Mouse (Mus musculus): ENCODE data around the gene Fnip2.
A peak's percentile ranks its signal among the peaks of the same experiment; 100 is the strongest.
"Not testable (repeated sequence)": the region's sequence is repeated elsewhere in the genome, so short reads cannot be mapped to it uniquely, and the experiment has no call there.

Fnip2 gene

GRCm38 (mm10) chr3:79567703-79568362 lies at the start of gene Fnip2:
Gene Fnip2 (minus strand): TSS chr3:79567796.
- peak; percentile 77 to 88 for DNase-seq (ENCODE audit: low spot score in 2 of 2)

- no peak for DNase-seq (ENCODE audit: low spot score in 2 of 2)
Measured at GRCm38 (mm10) chr3:79609886-79610285, 42.3 kb upstream of the Fnip2 start.

GRCm38 (mm10) chr3:79595468-79595867 lies 27.9 kb upstream of the Fnip2 start:
- DNase-seq (ENCODE audit: low spot score in 2 of 2), result no peak

GRCm38 (mm10) chr3:79591793-79592471 lies 24.3 kb upstream of the Fnip2 start:
- DNase-seq (ENCODE audit: low spot score in 2 of 2), result no peak

GRCm38 (mm10) chr3:79590863-79591792 lies 23.5 kb upstream of the Fnip2 start, which contains the start of gene Ppid:
Gene Ppid (plus strand): TSS chr3:79591342.
- peak; percentile 57 to 80 for DNase-seq (ENCODE audit: low spot score in 2 of 2)

- DNase-seq (ENCODE audit: low spot score in 2 of 2), result no peak
Measured at GRCm38 (mm10) chr3:79589671-79590070, 22.1 kb upstream of the Fnip2 start.

GRCm38 (mm10) chr3:79586804-79587203 lies 19.2 kb upstream of the Fnip2 start:
- peak; percentile 78 to 87 for DNase-seq (ENCODE audit: low spot score in 2 of 2)

- no peak for DNase-seq (ENCODE audit: low spot score in 2 of 2)
Measured at GRCm38 (mm10) chr3:79579891-79580575, 12.4 kb upstream of the Fnip2 start.

- DNase-seq (ENCODE audit: low spot score in 2 of 2), result no peak
Measured at GRCm38 (mm10) chr3:79578164-79578563, 10.6 kb upstream of the Fnip2 start.

GRCm38 (mm10) chr3:79577606-79578005 lies 10.0 kb upstream of the Fnip2 start:
- DNase-seq (ENCODE audit: low spot score in 2 of 2), result no peak

GRCm38 (mm10) chr3:79576865-79577264 lies 9.3 kb upstream of the Fnip2 start:
- DNase-seq (ENCODE audit: low spot score in 2 of 2), result no peak

- no peak for DNase-seq (ENCODE audit: low spot score in 2 of 2)
Measured at GRCm38 (mm10) chr3:79576468-79576816, 8.8 kb upstream of the Fnip2 start.

GRCm38 (mm10) chr3:79575576-79576467 lies 8.2 kb upstream of the Fnip2 start:
- DNase-seq (ENCODE audit: low spot score in 2 of 2), result no peak

- no peak for DNase-seq (ENCODE audit: low spot score in 2 of 2)
Measured at GRCm38 (mm10) chr3:79574336-79574735, 6.7 kb upstream of the Fnip2 start.

- DNase-seq (ENCODE audit: low spot score in 2 of 2), result not testable (repeated sequence)
Measured at GRCm38 (mm10) chr3:79573376-79573775, 5.8 kb upstream of the Fnip2 start.

GRCm38 (mm10) chr3:79572399-79572798 lies 4.8 kb upstream of the Fnip2 start:
- no peak for DNase-seq (ENCODE audit: low spot score in 2 of 2)

GRCm38 (mm10) chr3:79569351-79569681 lies 1.7 kb upstream of the Fnip2 start:
- no peak for DNase-seq (ENCODE audit: low spot score in 2 of 2)

GRCm38 (mm10) chr3:79568629-79569350 lies 1.2 kb upstream of the Fnip2 start:
- no peak for DNase-seq (ENCODE audit: low spot score in 2 of 2)

GRCm38 (mm10) chr3:79566716-79567691 lies 592 bp downstream of the Fnip2 start:
- peak in 1 of 2 experiments; percentile 27 for DNase-seq (ENCODE audit: low spot score in 2 of 2)

Measured in urinary bladder, postnatal 36 days (tissue).